Mouse (Mus musculus) megakaryocyte, embryonic 14.5 days (primary cell): Measurements from ENCODE around the gene H1foo.

Experiments
- FLI1 ChIP-seq: IDR thresholded peaks from 2 replicates; pipeline ENCODE4 v1.6.1; 2012; ENCODE audit warnings: low read length, inconsistent platforms, mixed read lengths
- GATA1 ChIP-seq: IDR thresholded peaks from 3 replicates; pipeline ENCODE4 v1.6.1; 2012; ENCODE audit warnings: mixed read lengths, low read length, inconsistent platforms, borderline replicate concordance

DNA sequence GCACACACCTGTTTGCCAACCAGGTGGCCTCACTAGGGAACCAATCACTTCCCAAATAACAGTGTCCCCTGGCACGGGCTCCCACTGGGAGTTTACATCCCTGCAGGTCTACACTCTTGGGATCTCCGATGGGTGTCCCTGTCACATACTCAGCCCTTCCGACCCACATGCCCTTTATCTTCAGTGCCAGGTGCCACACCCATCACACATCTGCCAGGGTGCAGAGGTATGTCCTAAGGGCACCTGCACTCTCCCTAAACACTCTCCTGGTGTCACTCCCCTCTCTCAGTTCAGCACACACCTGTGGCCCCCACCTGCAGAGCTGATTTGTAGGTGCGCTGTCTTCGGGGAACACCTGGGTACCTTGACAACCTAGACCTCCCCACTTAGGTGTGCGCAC is 48.2 kb downstream of the H1foo start:
- TF ChIP-seq GATA1: no peak
- TF ChIP-seq FLI1: no peak
